Mouse (Mus musculus) adrenal gland, postnatal 14 days (tissue): ENCODE measurements around the gene Meaf6. TPM values are rescaled to one million over a fixed set of nuclear protein-coding genes. Genes with fewer than 3 reads are reported as not detected.

ENCODE experiments used
- DNase-seq: peaks from one replicate; pipeline ENCODE4 v3.0.0; 2021; ENCODE audit warnings: mixed read lengths
- total RNA-seq: library from RNA; stranded (reverse); gene quantifications from 2 replicates; pipeline ENCODE4 v1.2.3, GENCODE M21; 2021

Meaf6 gene
- total RNA-seq, 1 experiment from 2014 or later: 28.9 TPM

GRCm38 (mm10) chr4:125115710-125116089 is 30.8 kb downstream of the Meaf6 start:
- peak; percentile 60 for DNase-seq

GRCm38 (mm10) chr4:125116090-125116861 is 31.3 kb downstream of the Meaf6 start:
- peak; percentile 86 for DNase-seq

GRCm38 (mm10) chr4:125116929-125117328 is 32.0 kb downstream of the Meaf6 start:
- DNase-seq: no peak

- peak; percentile 46 for DNase-seq
Observed at GRCm38 (mm10) chr4:125117902-125118320, 33.0 kb downstream of the Meaf6 start.

- peak; percentile 36 for DNase-seq
Observed at GRCm38 (mm10) chr4:125119070-125119469, 34.1 kb downstream of the Meaf6 start.

GRCm38 (mm10) chr4:125119721-125120120 is 34.8 kb downstream of the Meaf6 start:
- DNase-seq: peak; percentile 73

GRCm38 (mm10) chr4:125122431-125123278 is 37.7 kb downstream of the Meaf6 start:
- peak; percentile 90 for DNase-seq

GRCm38 (mm10) chr4:125123279-125123671 is 38.3 kb downstream of the Meaf6 start:
- no peak for DNase-seq

GRCm38 (mm10) chr4:125124424-125125209 is 39.7 kb downstream of the Meaf6 start:
- peak; percentile 60 for DNase-seq

GRCm38 (mm10) chr4:125125361-125125921 is 40.5 kb downstream of the Meaf6 start:
- DNase-seq: no peak

- DNase-seq: no peak
Observed at GRCm38 (mm10) chr4:125126186-125126585, 41.3 kb downstream of the Meaf6 start.

- DNase-seq: no peak
Observed at GRCm38 (mm10) chr4:125126761-125127160, 41.8 kb downstream of the Meaf6 start.

- peak; percentile 96 for DNase-seq
Observed at GRCm38 (mm10) chr4:125127305-125128084, 42.6 kb downstream of the Meaf6 start, which contains the start of gene Zc3h12a. Gene Zc3h12a (minus strand): TSS chr4:125127840.

- DNase-seq: peak; percentile 73
Observed at GRCm38 (mm10) chr4:125131493-125131892, 46.6 kb downstream of the Meaf6 start.

GRCm38 (mm10) chr4:125132394-125132793 is 47.5 kb downstream of the Meaf6 start:
- DNase-seq: peak; percentile 85

GRCm38 (mm10) chr4:125134192-125134591 is 49.3 kb downstream of the Meaf6 start:
- DNase-seq: no peak

- DNase-seq: no peak
Observed at GRCm38 (mm10) chr4:125134631-125135030, 49.7 kb downstream of the Meaf6 start.

- no peak for DNase-seq
Observed at GRCm38 (mm10) chr4:125135076-125135855, 50.3 kb downstream of the Meaf6 start.

- DNase-seq: no peak
Observed at GRCm38 (mm10) chr4:125136303-125136888, 51.5 kb downstream of the Meaf6 start.

- no peak for DNase-seq
Observed at GRCm38 (mm10) chr4:125138321-125138720, 53.4 kb downstream of the Meaf6 start.
